Mouse (Mus musculus) monocyte, adult 5-6 weeks (primary cell): ENCODE data around the gene Efna4. TPM values are rescaled to one million over a fixed set of nuclear protein-coding genes. Genes with fewer than 3 reads are reported as not detected.

Experiments used
- ATAC-seq: fragments of 153-309, 156-312 bp; replicated peaks from 2 replicates; pipeline ENCODE4 v1.8.0; 2017; ENCODE audit warnings: mild to moderate bottlenecking; ENCODE audit not compliant: low TSS enrichment, insufficient number of reproducible peaks, severe bottlenecking, poor library complexity, low FRiP score
- total RNA-seq: library from RNA; stranded (forward); fragments of 200-1000, 200-491, 200-594 nt; gene quantifications from 3 replicates; pipeline ENCODE4 v1.2.3, GENCODE M21; 2017

Efna4 gene
- total RNA-seq, 1 experiment from 2014 or later, result not detected

GRCm38 (mm10) chr3:89292303-89292702 is 45.5 kb downstream of the Efna4 start:
- ATAC-seq, result no peak

GRCm38 (mm10) chr3:89291874-89292273 is 46.0 kb downstream of the Efna4 start:
- ATAC-seq, result no peak

- ATAC-seq, result no peak
Measured at GRCm38 (mm10) chr3:89288503-89288928, 49.3 kb downstream of the Efna4 start.

GRCm38 (mm10) chr3:89287286-89287685 is 50.5 kb downstream of the Efna4 start:
- no peak for ATAC-seq

- no peak for ATAC-seq
Measured at GRCm38 (mm10) chr3:89285526-89285925, 52.3 kb downstream of the Efna4 start.

- ATAC-seq, result no peak
Measured at GRCm38 (mm10) chr3:89284261-89284660, 53.6 kb downstream of the Efna4 start.

Other genes starting within 250 kb of the Efna4 start
- 15.7 to 30.9 TPM (median 22.4 TPM) in 3 replicates for gene Rusc1, start 244.7 kb downstream of the Efna4 start, total RNA-seq
- not detected in 3 replicates for gene Gm43738, start 236.9 kb downstream of the Efna4 start, total RNA-seq
- gene Fdps, start 236.1 kb downstream of the Efna4 start, total RNA-seq, result 37.2 to 55.7 TPM (median 39.0 TPM) in 3 replicates
- not detected in 3 replicates for gene Pklr, start 201.9 kb downstream of the Efna4 start, total RNA-seq
- gene Hcn3, start 177.8 kb downstream of the Efna4 start, total RNA-seq, result not detected in 3 replicates
- gene Clk2, start 173.2 kb downstream of the Efna4 start, total RNA-seq, result 81.2 to 140 TPM (median 118 TPM) in 3 replicates
- gene Scamp3, start 160.6 kb downstream of the Efna4 start, total RNA-seq, result 23.2 to 55.0 TPM (median 23.6 TPM) in 3 replicates
- gene Fam189b, start 154.9 kb downstream of the Efna4 start, total RNA-seq, result 4.9 to 45.4 TPM (median 15.8 TPM) in 3 replicates
- 71.9 to 84.9 TPM (median 81.9 TPM) in 3 replicates for gene Gba, start 135.1 kb downstream of the Efna4 start, total RNA-seq
- 0.95 to 2.3 TPM (median 1.8 TPM) in 3 replicates for gene Thbs3, start 122.8 kb downstream of the Efna4 start, total RNA-seq
- gene Mtx1, start 110.9 kb downstream of the Efna4 start, total RNA-seq, result 42.5 to 61.0 TPM (median 58.7 TPM) in 3 replicates
- 0.85 to 2.2 TPM (median 0.86 TPM) in 3 replicates for gene Muc1, start 109.0 kb downstream of the Efna4 start, total RNA-seq
- 53.3 to 77.9 TPM (median 61.9 TPM) in 3 replicates for gene Krtcap2, start 92.1 kb downstream of the Efna4 start, total RNA-seq
- gene Trim46, start 91.7 kb downstream of the Efna4 start, total RNA-seq, result 0.53 to 2.3 TPM in 2 of 3 replicates, not detected in the other
- 67.3 to 102 TPM (median 83.1 TPM) in 3 replicates for gene Dpm3, start 78.7 kb downstream of the Efna4 start, total RNA-seq
- 58.3 to 94.6 TPM (median 67.9 TPM) in 3 replicates for gene Slc50a1, start 67.5 kb downstream of the Efna4 start, total RNA-seq
- 0.38 to 0.39 TPM in 2 of 3 replicates, not detected in the other for gene Efna1, start 56.9 kb downstream of the Efna4 start, total RNA-seq
- not detected in 3 replicates for gene Efna3, start 15.1 kb downstream of the Efna4 start, total RNA-seq
- gene Adam15, start 12.0 kb upstream of the Efna4 start, total RNA-seq, result 23.1 to 49.7 TPM (median 33.0 TPM) in 3 replicates
- gene Dcst2, start 23.9 kb upstream of the Efna4 start, total RNA-seq, result not detected in 3 replicates
- gene Dcst1, start 27.2 kb upstream of the Efna4 start, total RNA-seq, result not detected in 3 replicates
- gene Zbtb7b, start 56.7 kb upstream of the Efna4 start, total RNA-seq, result 49.4 to 76.6 TPM (median 51.2 TPM) in 3 replicates
- 1.4 TPM in 1 of 3 replicates, not detected in the others for gene Lenep, start 64.8 kb upstream of the Efna4 start, total RNA-seq
- gene Flad1, start 73.8 kb upstream of the Efna4 start, total RNA-seq, result 16.5 to 22.8 TPM (median 22.4 TPM) in 3 replicates
- 7.5 to 10.2 TPM (median 8.1 TPM) in 3 replicates for gene Cks1b, start 80.4 kb upstream of the Efna4 start, total RNA-seq
- gene Shc1, start 80.4 kb upstream of the Efna4 start, total RNA-seq, result 48.9 to 65.4 TPM (median 58.4 TPM) in 3 replicates
- gene Pygo2, start 92.2 kb upstream of the Efna4 start, total RNA-seq, result 11.0 to 18.5 TPM (median 17.6 TPM) in 3 replicates
- gene Pbxip1, start 98.7 kb upstream of the Efna4 start, total RNA-seq, result 149 to 190 TPM (median 158 TPM) in 3 replicates
- gene Pmvk, start 116.5 kb upstream of the Efna4 start, total RNA-seq, result 18.0 to 23.5 TPM (median 21.0 TPM) in 3 replicates
- not detected in 3 replicates for gene Kcnn3, start 182.1 kb upstream of the Efna4 start, total RNA-seq